Mouse (Mus musculus) embryonic facial prominence, embryonic 11.5 days (tissue): ENCODE results near the gene Gopc. TPM values are rescaled to one million over a fixed set of nuclear protein-coding genes. Genes with fewer than 3 reads are reported as not detected.

Experiments used
- ATAC-seq: fragments of 200-750 bp; cut with Nextera tagmentation; replicated peaks from 2 replicates; pipeline ENCODE4 v1.8.0; 2017; ENCODE audit warnings: low read depth; ENCODE audit not compliant: insufficient number of reproducible peaks, low FRiP score, low TSS enrichment
- DNase-seq: peaks from one replicate; pipeline ENCODE4 v3.0.0-alpha.2; 2015; ENCODE audit warnings: low spot score
- H3K27ac ChIP-seq: fragments of 300-500 bp; sonication (generic); replicated peaks from 2 replicates; pipeline ENCODE4 v1.5.1; 2014; ENCODE audit warnings: mild to moderate bottlenecking, low read depth, low read length, control low read depth
- H3K27me3 ChIP-seq: fragments of 300-500 bp; sonication (generic); 2 replicates; pipeline ENCODE4 v1.6.1; 2014; ENCODE audit warnings: mild to moderate bottlenecking, low read length, moderate library complexity, mixed read lengths; ENCODE audit not compliant: control insufficient read depth, insufficient read depth
- H3K36me3 ChIP-seq: fragments of 300-500 bp; sonication (generic); replicated peaks from 2 replicates; pipeline ENCODE4 v1.6.1; 2014; ENCODE audit warnings: low read depth, mild to moderate bottlenecking, low read length, moderate library complexity, mixed read lengths; ENCODE audit not compliant: control insufficient read depth, insufficient read depth
- H3K4me1 ChIP-seq: fragments of 300-500 bp; sonication (generic); 2 replicates; pipeline ENCODE4 v1.6.1; 2014; ENCODE audit warnings: low read length, mixed read lengths; ENCODE audit not compliant: control insufficient read depth, insufficient read depth
- H3K4me2 ChIP-seq: fragments of 300-500 bp; sonication (generic); 2 replicates; pipeline ENCODE4 v1.6.1; 2014; ENCODE audit warnings: low read depth, mild to moderate bottlenecking, control low read depth, low read length, moderate library complexity
- H3K4me3 ChIP-seq: fragments of 300-500 bp; sonication (generic); 2 replicates; pipeline ENCODE4 v1.5.1; 2014; ENCODE audit warnings: low read depth, low read length, control low read depth
- H3K9ac ChIP-seq: fragments of 300-500 bp; sonication (generic); replicated peaks from 2 replicates; pipeline ENCODE4 v1.6.1; 2014; ENCODE audit warnings: mild to moderate bottlenecking, control low read depth, low read length
- H3K9me3 ChIP-seq: fragments of 300-500 bp; sonication (generic); replicated peaks from 2 replicates; pipeline ENCODE4 v1.6.1; 2016; ENCODE audit warnings: mild to moderate bottlenecking, low read length, inconsistent platforms, mixed read lengths; ENCODE audit not compliant: control insufficient read depth
- WGBS: fragments of 180-500 bp; shearing (Covaris S2); extraction: QIAGEN DNeasy Blood & Tissue Kit; methylation state at CpG from one replicate; pipeline ENCODE4 v1.1.7; 2014; 5-methylcytosine and 5-hydroxymethylcytosine counted together
- polyA plus RNA-seq: library from polyadenylated mRNA; unstranded; fragments of >200 nt; fragmentation: Nextera tagmentation; extraction: Ambion mirVana; gene quantifications from 2 replicates; pipeline ENCODE4 v1.2.1, GENCODE M21; 2014

Gene Gopc
- polyA plus RNA-seq, 1 experiment from 2014 or later, result 17.3 TPM

GRCm38 (mm10) chr10:52289261-52289660 lies 92.7 kb downstream of the Gopc start:
- no peaks in the 10 kb centered on the region for H3K4me1 ChIP-seq
- H3K27me3 ChIP-seq, result no peaks in the 10 kb centered on the region
- no peak overlapping the region for H3K27ac ChIP-seq
- no peak for ATAC-seq
- no peak overlapping the region for H3K9ac ChIP-seq
- no peaks in the 10 kb centered on the region for H3K36me3 ChIP-seq
- H3K9me3 ChIP-seq, result no peaks in the 10 kb centered on the region
- DNase-seq, result no peak
- no peak overlapping the region for H3K4me2 ChIP-seq
- no peak overlapping the region for H3K4me3 ChIP-seq
- 87% methylated on average over 3 of the region's 3 CpGs for WGBS

GRCm38 (mm10) chr10:52287852-52288533 lies 93.9 kb downstream of the Gopc start:
- no peak for DNase-seq
- Histone ChIP-seq H3K4me3 (no peak overlapping the region), H3K27ac (no peak overlapping the region), H3K27me3 (no peaks in the 10 kb centered on the region), H3K4me2 (no peak overlapping the region), H3K4me1 (no peaks in the 10 kb centered on the region), H3K9me3 (no peaks in the 10 kb centered on the region), H3K36me3 (no peaks in the 10 kb centered on the region), H3K9ac (no peak overlapping the region)
- WGBS, result 75% methylated on average over 5 of the region's 5 CpGs
- no peak for ATAC-seq

Other genes with a start within 250 kb of the Gopc start
- not detected in 2 replicates for gene Ros1, start 186.9 kb downstream of the Gopc start, polyA plus RNA-seq
- gene Dcbld1, start 148.5 kb downstream of the Gopc start, polyA plus RNA-seq, result 20.9 and 21.3 TPM in 2 replicates
- not detected in 2 replicates for gene Gm26741, start 23.4 kb downstream of the Gopc start, polyA plus RNA-seq
- gene Nepn, start 6.8 kb upstream of the Gopc start, polyA plus RNA-seq, result not detected in 2 replicates
- 14.4 and 16.2 TPM in 2 replicates for gene Nus1, start 35.4 kb upstream of the Gopc start, polyA plus RNA-seq